7 mouse cellular contexts compared by ENCODE assay signal in genomic region chr2:30658844-30659555, GRCm38 (mm10).
DNase-seq lines count a peak whose midpoint lies in the region; TF ChIP-seq lines count a peak whose summit lies in the region.

No protein-coding gene starts in this region.

- intact Hi-C loops in gastrocnemius, postnatal 36 days (cut with DNase I): loop anchor here (5.0 kb wide), 2 partner anchors 62 to 118 kb away; partner anchors contain the start of gene Cstad
- intact Hi-C loops in left cerebral cortex, postnatal 25 days (cut with DNase I): loop anchor here (1.0 to 5.0 kb wide), 5 partner anchors 18 to 187 kb away; partner anchors contain the start of gene Ier5l

- H3K27me3 ChIP-seq in megakaryocyte, embryonic 14.5 days (replicated peaks): peaks cover 7% of the 10 kb centered on the region

- H3K4me1 ChIP-seq in cortical plate, adult 2 months (ENCODE audit: control insufficient read depth, insufficient read depth, low read length): peaks cover 27% of the 10 kb centered on the region
- H3K4me1 ChIP-seq in megakaryocyte, embryonic 14.5 days: peaks cover 86% of the 10 kb centered on the region

- peak overlapping the region; percentile 99 for H3K27ac ChIP-seq in cortical plate, adult 2 months (ENCODE audit: insufficient read depth, low read length)

- no peak for TF ChIP-seq CTCF in cortical plate, adult 2 months (IDR thresholded peaks at IDR 0.05; ENCODE audit: extremely low read depth, insufficient read depth, low read length)

- DNase-seq in adrenal gland, adult 2 months: peak; percentile 83
- DNase-seq in gastrocnemius, postnatal 36 days: peak; percentile 83
- peak; percentile 37 for DNase-seq in induced T-regulatory cell, adult 2 months (ENCODE audit: low read depth)
- peak; percentile 62 to 88 for DNase-seq in left cerebral cortex, postnatal 25 days (ENCODE audit: low spot score in 2 of 2)
- DNase-seq in right cerebral cortex, postnatal 4 days: peak; percentile 55

- H3K36me3 ChIP-seq in megakaryocyte, embryonic 14.5 days (replicated peaks; ENCODE audit: low read length): peaks cover 6% of the 10 kb centered on the region

- H3K9me3 ChIP-seq in megakaryocyte, embryonic 14.5 days: peaks cover 7% of the 10 kb centered on the region

- no peak for TF ChIP-seq POLR2A in cortical plate, adult 2 months (IDR thresholded peaks at IDR 0.05; ENCODE audit: extremely low read depth, insufficient read depth, low read length)

- peak overlapping the region; percentile 11 for H3K4me3 ChIP-seq in cortical plate, adult 2 months (ENCODE audit: insufficient read depth, low read length)
- peak overlapping the region; percentile 92 for H3K4me3 ChIP-seq in megakaryocyte, embryonic 14.5 days (replicated peaks)

Comparison
In these comparisons a context has a peak if more than half of its experiments do, and no peak if none do; other contexts are left out.
1. Peak in every context shown above with its lines: DNase-seq, H3K4me3 ChIP-seq and H3K27ac ChIP-seq.